Mouse (Mus musculus): ENCODE data around the gene Nfkbia.

Nfkbia gene

GRCm38 (mm10) chr12:55442861-55443850 is 49.3 kb downstream of the Nfkbia start:
- peak in 1 of 2 experiments; percentile 47 for DNase-seq (ENCODE audit: low spot score in 2 of 2)

GRCm38 (mm10) chr12:55442245-55442644 is 50.2 kb downstream of the Nfkbia start:
- no peak for DNase-seq (ENCODE audit: low spot score in 2 of 2)

DNA sequence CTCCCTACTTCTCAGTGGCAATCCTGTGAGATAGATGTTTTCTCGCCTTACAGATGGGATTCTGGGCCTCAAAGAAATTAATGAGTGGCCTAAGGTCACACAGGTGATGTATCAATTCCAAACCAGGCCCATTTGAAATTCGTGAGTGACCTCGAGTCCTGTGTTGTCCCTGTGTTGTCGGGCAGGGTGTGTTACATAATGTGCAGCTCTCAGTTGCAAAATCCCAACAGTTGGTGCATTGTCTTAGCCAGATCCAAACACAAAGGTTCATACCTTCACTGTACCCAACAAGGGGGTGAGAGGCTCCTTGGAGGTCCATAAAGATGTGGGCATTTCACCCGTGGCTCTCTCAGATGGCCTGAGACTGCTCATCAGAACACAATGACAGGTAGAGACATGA is 52.0 kb downstream of the Nfkbia start:
- no peak for DNase-seq (ENCODE audit: low spot score in 2 of 2)
